Mouse (Mus musculus): ENCODE data around the gene Gm45753.
"Not testable (repeated sequence)": the region's sequence is repeated elsewhere in the genome, so short reads cannot be mapped to it uniquely, and the experiment has no call there.

The Gm45753 gene

DNA sequence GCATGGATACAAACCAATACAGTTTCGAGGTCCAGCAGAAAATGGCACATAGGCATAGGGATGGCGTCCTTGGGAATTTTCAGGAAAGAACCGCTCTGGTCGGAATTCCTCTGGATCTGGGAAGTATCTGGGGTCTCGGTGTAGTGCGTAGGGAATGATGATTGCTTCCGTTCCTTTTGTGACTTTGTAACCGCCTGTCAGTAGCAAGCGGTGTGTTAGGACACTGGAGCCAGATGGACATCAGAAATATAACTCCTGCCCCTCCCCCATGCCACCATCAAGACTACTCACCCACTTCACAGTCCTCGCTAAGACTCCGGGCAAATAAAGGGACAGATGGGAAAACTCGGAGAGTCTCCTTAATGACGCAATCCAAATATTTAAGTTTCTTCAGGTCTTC, at the start of gene Gm45753:
Gm45753 (minus strand) TSS at position 101 of the 400 bp plus-strand sequence.
- no peak for DNase-seq (ENCODE audit: low spot score in 2 of 2)

DNA sequence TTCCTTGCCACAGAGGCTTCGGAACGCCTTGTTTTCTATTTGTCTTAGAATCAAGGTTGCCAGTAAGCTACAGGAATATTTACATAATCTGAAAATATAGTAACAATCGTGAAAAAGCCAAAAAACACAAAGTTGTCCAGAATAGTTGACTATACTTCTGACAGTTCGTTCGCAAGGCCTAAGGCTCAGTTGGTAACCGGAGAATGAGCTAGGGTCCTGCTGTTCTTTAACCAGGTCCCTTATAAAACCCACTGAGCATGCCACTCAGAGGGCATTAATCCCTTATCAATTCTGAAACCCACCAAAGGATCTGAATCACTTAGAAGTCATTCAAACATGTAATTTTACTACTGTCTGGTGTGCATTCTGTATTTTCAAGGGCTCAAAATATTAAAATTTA, 47.5 kb upstream of the Gm45753 start:
- DNase-seq (ENCODE audit: low spot score in 2 of 2): no peak

DNA sequence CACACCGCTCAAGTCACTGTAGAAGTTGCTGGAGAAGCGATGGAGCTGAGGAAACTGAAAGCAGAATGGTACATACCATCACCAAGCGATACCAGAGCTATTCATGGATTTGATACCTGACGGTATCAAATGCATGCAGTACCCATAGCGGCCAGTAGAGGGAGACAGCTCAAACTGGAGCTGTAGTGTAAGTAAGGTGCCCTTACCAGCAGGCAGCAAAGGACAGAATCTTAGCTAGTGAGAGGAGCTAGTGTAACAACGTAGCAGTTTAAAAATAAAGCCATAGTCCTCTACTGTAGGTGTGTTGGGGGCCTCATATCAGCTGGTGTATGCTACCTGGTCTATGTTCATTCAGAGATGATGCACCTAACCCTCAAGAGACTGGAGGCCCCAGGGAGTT, 36.8 kb upstream of the Gm45753 start:
- DNase-seq (ENCODE audit: low spot score in 2 of 2): peak; percentile 38 to 58

DNA sequence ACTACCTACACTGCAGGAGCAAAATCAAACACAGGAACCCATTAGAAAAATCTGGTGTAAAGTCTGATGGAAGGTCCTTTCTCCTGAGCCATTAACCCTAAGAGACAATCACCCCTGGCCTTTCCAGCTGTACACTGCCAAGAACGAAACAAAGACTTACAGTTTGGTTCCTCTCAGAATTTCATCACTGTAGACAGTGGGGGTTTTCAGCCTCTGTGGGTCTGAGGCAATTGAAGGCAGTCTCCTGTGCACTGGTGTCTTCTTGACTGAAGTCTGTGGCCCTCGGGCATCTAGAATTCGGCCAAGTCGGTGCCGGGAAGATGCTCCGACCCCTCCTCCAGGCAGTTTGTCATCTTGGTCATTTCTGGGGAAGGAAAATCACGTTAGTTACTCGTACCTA, 36.0 kb upstream of the Gm45753 start:
- DNase-seq (ENCODE audit: low spot score in 2 of 2): no peak

DNA sequence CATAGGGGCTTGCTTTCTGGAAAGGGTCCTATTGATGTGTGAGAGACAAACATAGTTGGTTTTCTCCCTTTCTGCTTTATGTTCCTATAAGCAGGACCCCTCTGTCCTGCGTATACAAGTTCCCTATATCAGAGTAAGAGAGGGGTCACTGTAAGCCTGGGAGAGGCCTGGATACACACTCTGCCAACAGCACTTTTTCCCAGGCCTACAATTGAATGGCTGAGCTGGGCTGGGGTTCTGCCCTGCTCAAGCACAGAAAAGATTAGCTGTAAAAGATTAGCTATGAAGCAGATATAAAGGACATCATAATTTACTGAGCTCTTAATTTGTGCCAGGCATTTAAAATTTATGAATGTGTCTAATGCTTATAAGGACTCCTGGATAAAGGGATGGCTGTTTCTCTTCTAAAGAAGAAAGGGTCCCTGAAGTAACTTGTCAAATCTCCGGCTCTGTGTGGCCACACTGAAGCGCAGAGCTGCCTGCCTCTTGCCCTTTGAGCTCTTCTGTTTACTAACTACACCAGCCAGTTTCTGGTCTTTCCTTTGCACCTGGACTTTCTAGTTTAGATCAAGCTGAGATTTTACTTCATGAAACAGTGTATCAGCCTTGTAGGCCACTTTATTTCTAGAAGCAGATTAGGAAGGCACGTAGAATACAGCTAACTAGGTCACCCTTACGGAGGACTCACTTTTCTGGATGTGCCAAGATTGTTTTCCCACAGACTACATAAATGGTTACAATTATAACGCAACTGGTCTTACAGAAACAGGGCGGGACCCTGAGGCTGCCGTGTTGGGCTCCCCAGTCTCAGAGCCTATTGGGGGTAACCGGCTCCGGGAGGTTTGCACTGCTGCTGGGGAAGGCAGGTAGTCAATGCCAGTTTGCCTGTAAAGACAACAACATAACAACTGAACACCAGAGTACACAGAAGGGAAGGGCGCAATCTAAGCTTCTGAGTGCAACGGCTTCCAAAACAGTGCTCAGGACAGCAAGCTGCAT, 33.7 kb upstream of the Gm45753 start:
- DNase-seq (ENCODE audit: low spot score in 2 of 2): no peak

GRCm38 (mm10) chr8:45333493-45333892, 25.2 kb upstream of the Gm45753 start:
- peak; percentile 24 to 25 for DNase-seq (ENCODE audit: low spot score in 2 of 2)

- DNase-seq (ENCODE audit: low spot score in 2 of 2): peak; percentile 68 to 77
Observed at GRCm38 (mm10) chr8:45332685-45333409, 24.6 kb upstream of the Gm45753 start, which contains the start of gene Cyp4v3. TSS of gene Cyp4v3 (minus strand) at chr8:45333216.

DNA sequence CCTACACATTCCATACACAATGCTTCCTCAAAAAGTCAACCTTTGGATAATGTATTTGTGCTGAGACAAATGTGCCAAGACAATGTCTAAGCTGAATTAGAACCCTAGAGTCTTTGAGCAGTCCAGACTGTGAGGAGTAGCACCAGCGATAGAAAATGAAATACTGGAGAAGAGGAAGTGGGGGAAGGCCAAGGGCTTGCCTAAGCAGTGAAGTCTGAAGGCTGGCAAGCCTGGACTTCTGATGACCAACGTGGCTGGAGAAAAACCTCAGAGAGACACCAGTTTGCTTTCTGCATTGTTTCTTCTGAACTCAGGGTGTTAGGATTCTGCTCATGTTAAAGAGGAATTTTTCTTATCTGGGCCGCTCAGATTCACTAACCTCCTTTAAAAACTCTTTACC, 22.6 kb upstream of the Gm45753 start:
- no peak for DNase-seq (ENCODE audit: low spot score in 2 of 2)

- DNase-seq (ENCODE audit: low spot score in 2 of 2): no peak
Observed at GRCm38 (mm10) chr8:45329206-45329980, 21.1 kb upstream of the Gm45753 start.

- not testable (repeated sequence) for DNase-seq (ENCODE audit: low spot score in 2 of 2)
Observed at GRCm38 (mm10) chr8:45327076-45327475, 18.8 kb upstream of the Gm45753 start.

DNA sequence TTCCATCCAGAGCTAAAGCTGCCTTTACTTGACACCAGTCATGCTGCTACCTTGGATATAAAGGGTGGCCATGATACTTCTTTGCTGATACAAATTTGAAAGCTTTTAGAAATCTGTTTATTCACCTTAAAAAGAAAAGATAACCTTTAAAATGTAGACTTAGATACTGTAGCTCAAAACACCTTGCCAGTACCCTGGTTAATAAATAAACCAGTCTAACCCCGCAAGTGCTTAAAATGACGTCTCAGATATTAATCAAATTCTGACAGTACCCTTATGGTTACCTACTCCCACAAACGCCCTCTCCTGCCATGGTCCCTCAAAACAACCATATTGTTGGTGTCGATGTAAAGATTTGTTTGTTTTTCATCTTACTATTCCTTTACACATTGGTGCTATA, 15.9 kb upstream of the Gm45753 start:
- no peak for DNase-seq (ENCODE audit: low spot score in 2 of 2)

- DNase-seq (ENCODE audit: low spot score in 2 of 2): no peak
Observed at GRCm38 (mm10) chr8:45321365-45321764, 13.1 kb upstream of the Gm45753 start.

DNA sequence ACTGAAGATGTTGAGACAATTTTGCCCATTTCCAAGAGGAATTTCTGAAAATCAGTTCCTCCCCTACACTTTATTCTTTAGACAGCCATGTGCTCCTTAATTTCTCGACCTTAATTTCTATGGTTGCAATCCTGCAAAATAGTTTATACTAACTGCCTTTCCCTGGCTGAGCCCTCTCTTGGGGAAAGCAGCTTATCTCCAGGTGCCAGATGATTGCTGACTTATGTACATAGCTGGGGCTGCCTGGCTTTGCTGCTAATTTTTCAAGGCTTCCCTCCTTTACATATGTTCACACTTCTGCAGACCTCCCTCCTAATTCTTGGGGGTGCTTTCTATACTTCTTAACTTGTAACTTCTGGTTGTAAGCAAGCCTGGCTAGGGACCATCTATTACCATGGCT, 12.7 kb upstream of the Gm45753 start:
- no peak for DNase-seq (ENCODE audit: low spot score in 2 of 2)

DNA sequence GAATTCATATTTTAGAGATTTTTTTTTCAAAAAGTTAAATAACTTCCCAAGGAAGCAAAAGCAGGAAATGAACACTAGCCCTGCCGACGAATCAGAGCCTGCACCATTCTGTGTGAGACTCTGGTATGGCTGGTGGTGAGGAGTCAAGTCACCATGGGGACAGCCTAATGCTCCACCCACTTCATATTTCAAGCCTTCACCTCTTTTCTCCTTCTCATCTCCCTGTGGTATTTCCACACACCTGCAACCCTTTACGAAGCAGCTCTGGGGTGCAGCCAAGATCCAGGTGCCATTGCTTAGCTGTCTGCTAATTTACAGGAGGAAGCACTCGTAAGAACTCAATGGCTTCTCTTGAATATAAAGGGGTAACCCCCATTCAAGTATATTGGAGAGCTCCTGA, 2.7 kb upstream of the Gm45753 start:
- DNase-seq (ENCODE audit: low spot score in 2 of 2): no peak

DNA sequence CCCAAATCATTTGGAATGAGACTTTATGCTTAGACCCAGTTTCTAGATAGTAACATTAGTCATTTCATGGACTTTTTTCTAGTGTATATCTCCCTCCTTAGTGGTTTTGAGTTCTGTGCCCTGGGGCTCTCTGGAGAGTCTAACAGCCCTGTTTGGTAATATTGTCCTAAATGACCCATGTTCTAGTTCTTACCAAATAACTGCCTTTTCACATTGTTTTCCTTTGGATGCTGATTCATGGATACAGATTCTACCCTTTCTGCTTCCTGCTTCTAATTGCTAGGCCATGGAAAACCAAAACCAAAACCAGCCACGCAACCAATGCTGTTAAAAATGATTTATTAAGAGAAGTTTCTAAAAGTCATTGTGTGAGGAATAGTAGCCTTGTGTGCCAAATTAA, 2.8 kb downstream of the Gm45753 start:
- DNase-seq (ENCODE audit: low spot score in 2 of 2): no peak

DNA sequence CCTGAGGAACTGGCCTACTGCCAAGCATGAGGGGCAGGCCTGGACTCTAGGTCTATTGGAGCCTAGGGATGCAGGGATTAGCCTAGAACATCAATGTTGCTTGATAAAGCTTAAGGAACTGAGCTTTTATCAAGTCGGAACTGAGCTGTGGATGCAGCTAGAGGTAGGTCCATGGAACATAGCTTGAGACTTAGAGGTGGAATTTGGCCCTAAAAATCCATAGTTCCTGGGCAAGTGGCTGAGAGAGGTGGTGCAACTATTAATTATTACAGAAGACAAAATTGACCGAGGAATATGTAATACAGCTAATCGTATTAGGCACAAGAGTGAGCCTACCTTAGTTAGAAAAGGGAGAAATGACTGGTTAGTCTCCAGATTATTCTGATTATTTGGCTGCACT, 3.9 kb downstream of the Gm45753 start:
- no peak for DNase-seq (ENCODE audit: low spot score in 2 of 2)

DNA sequence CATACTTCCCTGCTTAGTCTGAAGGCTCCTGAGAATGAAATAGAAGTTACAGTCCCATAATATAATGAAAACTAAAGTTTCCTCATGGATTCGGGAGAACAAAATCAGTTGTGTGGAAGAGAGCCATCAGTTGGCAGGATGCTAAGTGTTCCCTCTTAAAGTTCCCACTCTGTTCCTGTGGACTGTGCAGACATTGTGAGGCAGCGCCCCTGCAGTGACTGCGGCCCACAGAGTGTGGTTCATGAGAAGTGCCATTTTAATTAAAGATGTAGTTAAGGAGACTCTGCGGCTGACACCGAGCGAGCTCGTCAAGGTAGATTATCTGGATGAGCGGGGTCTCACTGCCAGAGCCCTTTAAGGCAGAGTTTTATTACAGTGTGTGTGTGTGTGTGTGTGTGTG, 5.9 kb downstream of the Gm45753 start:
- DNase-seq (ENCODE audit: low spot score in 2 of 2): no peak

GRCm38 (mm10) chr8:45295276-45295675, 13.0 kb downstream of the Gm45753 start:
- no peak for DNase-seq (ENCODE audit: low spot score in 2 of 2)

DNA sequence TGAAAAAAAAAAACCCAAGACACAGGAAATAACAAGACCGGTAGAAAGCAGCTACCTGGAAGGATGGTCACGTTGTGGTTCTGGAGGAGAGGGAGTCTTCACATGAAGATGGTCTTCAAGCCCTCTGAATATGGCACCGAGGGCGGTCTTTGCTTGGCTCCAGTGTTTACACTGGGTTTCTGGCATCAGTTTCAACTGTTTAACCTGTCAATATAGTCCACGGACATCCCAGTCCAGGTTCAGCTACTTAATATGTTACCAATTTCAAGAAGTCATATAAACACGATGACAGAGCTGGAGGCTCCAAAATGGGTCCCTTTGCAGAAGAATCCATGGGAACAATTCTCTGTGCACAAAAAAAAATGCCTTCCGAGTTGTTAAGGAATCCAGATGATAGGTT, 13.6 kb downstream of the Gm45753 start, which contains the start of gene Klkb1:
Klkb1 (minus strand) TSS at position 173 of the 400 bp plus-strand sequence.
- DNase-seq (ENCODE audit: low spot score in 2 of 2): no peak

- DNase-seq (ENCODE audit: low spot score in 2 of 2): no peak
Observed at GRCm38 (mm10) chr8:45291790-45292189, 16.5 kb downstream of the Gm45753 start.

DNA sequence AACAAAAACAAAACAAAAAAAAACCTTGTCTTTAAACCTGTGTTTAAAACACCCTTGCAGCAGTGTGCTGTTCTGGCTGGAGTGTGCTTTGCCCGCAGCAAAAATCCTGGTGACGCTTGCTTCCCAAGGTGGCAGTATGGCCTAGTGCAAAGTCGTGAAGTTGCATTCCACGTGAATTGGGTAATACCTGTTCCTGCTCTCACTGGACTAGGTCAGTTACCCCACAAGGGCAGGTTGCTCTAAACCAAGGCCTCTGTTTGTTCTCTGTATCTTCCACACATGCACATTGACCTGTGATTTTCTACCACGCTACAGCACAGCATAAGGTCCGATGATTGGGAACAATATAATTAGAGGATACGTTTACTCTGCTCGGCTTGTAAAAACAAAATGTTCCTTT, 26.6 kb downstream of the Gm45753 start:
- no peak for DNase-seq (ENCODE audit: low spot score in 2 of 2)

GRCm38 (mm10) chr8:45277453-45277852, 30.8 kb downstream of the Gm45753 start:
- no peak for DNase-seq (ENCODE audit: low spot score in 2 of 2)

Measured in urinary bladder, postnatal 36 days (tissue).